Mouse (Mus musculus): ENCODE measurements around the gene Svbp.

DNA sequence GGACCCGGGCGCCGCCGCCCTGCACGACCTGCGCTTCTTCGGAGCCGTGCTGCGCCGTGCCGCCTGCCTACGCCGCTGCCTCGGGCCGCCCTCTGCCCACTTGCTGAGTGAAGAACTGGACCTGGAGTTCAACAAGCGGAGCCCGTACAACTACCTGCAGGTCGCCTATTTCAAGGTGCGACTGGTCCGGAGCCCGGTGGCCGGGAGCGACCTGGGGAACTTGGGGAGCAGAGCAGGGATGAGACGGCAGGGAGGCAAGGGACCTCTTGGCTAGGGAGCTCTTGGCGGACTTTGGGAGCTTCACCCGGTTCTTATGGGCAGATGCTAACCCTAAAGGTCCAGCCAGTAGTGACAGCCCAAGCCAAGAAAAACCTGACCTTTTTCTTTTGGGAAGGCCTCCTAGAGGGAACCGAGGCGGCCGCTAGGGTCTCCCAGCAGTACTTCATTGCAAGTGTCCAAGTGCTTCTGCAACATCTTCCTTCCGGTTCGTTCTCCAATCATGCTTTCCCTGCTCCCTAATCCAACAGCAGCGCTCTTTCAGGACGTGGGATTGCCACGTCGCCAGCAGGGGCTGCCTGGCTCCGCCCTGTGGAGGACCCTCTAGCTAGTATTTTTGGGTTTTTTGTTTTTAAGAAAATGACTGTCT lies 38.3 kb downstream of the Svbp start:
- TF ChIP-seq CTCF (IDR thresholded peaks at IDR 0.05; ENCODE audit: low read depth), result peak; percentile 29; the same call in 1 of the 2 replicates
- TF ChIP-seq EP300 (IDR thresholded peaks at IDR 0.05; ENCODE audit: low read depth), result no peak
